Mouse (Mus musculus) megakaryocyte, embryonic 14.5 days (primary cell): Measurements from ENCODE around the gene Ndc1.

Experiments used
- FLI1 ChIP-seq: IDR thresholded peaks from 2 replicates; pipeline ENCODE4 v1.6.1; 2012; ENCODE audit warnings: low read length, inconsistent platforms, mixed read lengths
- GATA1 ChIP-seq: IDR thresholded peaks from 3 replicates; pipeline ENCODE4 v1.6.1; 2012; ENCODE audit warnings: mixed read lengths, low read length, inconsistent platforms, borderline replicate concordance

DNA sequence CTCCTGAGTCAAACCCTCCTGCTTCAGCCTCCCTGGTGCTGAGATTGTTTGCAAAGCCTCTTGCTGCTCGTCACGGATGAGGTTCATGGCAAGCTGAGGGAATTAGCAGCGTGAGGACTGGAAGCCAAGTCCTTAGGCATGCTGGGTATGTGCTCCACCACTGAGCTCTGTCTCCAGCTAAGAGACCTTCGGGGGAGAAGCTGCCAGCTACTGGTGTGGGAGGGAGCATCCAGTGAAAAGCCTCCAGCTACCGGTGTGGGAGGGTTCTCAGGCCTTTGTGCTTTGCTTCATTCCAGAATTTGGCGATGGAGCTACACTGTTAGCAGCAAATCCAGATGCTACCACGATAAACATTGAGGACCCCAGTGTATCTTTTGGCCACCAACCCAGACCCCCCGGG lies 48.9 kb upstream of the Ndc1 start:
- TF ChIP-seq FLI1 (no peak), GATA1 (no peak)
